Mouse (Mus musculus): ENCODE measurements at regions not wholly inside any gene's neighbourhood (a gene's known extent, or its start where the extent isn't known, plus 50 kb on each side); places are given as distances from the start of the nearest gene placed in this dataset.
"Not testable (repeated sequence)": the region's sequence is repeated elsewhere in the genome, so short reads cannot be mapped to it uniquely, and the experiment has no call there.

DNA sequence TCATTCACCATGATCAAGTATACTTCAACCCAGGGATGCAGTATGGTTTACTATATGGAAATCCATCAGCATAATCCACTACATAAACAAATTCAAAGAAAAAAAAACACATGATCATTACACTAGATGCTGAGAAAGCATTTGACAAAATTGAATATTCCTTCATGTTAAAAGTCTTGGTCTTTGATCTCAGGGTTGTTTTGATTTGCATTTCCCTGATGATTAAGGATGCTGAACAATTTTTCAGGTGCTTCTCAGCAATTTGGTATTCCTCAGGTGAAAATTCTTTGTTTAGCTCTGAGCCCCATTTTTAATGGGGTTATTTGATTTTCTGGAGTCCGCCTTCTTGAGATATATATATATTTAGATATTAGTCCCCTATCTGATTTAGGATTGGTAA lies 123.4 kb upstream of the Hsf2 start:
- not testable (repeated sequence) for DNase-seq
